Mouse (Mus musculus) embryonic facial prominence, embryonic 15.5 days (tissue): Measurements from ENCODE around the gene Pip4k2b. TPM values are rescaled to one million over a fixed set of nuclear protein-coding genes. Genes with fewer than 3 reads are reported as not detected.
"Not testable (repeated sequence)": the region's sequence is repeated elsewhere in the genome, so short reads cannot be mapped to it uniquely, and the experiment has no call there.

Source experiments
- ATAC-seq: fragments of 200-750 bp; cut with Nextera tagmentation; 2 replicates; pipeline ENCODE4 v1.8.0; 2017; ENCODE audit warnings: low read depth, moderate TSS enrichment; ENCODE audit not compliant: insufficient number of reproducible peaks, low FRiP score, low TSS enrichment
- H3K27ac ChIP-seq: fragments of 300-500 bp; sonication (generic); replicated peaks from 2 replicates; pipeline ENCODE4 v1.5.1; 2015; ENCODE audit warnings: mild to moderate bottlenecking, inconsistent platforms
- H3K27me3 ChIP-seq: fragments of 300-500 bp; sonication (generic); 2 replicates; pipeline ENCODE4 v1.6.1; 2015; ENCODE audit warnings: inconsistent platforms
- H3K36me3 ChIP-seq: fragments of 300-500 bp; sonication (generic); 2 replicates; pipeline ENCODE4 v1.6.1; 2015; ENCODE audit warnings: mild to moderate bottlenecking, inconsistent platforms
- H3K4me1 ChIP-seq: fragments of 300-500 bp; sonication (generic); 2 replicates; pipeline ENCODE4 v1.6.1; 2015; ENCODE audit warnings: inconsistent platforms
- H3K4me2 ChIP-seq: fragments of 300-500 bp; sonication (generic); replicated peaks from 2 replicates; pipeline ENCODE4 v1.6.1; 2015; ENCODE audit warnings: mild to moderate bottlenecking, inconsistent platforms
- H3K4me3 ChIP-seq: fragments of 300-500 bp; sonication (generic); replicated peaks from 2 replicates; pipeline ENCODE4 v1.5.1; 2015; ENCODE audit warnings: mild to moderate bottlenecking, inconsistent platforms
- H3K9ac ChIP-seq: fragments of 300-500 bp; sonication (generic); 2 replicates; pipeline ENCODE4 v1.6.1; 2015; ENCODE audit warnings: inconsistent platforms
- H3K9me3 ChIP-seq: fragments of 300-500 bp; sonication (generic); replicated peaks from 2 replicates; pipeline ENCODE4 v1.6.1; 2016; ENCODE audit warnings: inconsistent platforms
- WGBS: fragments of 180-500 bp; shearing (Covaris S2); methylation state at CpG from one replicate; pipeline ENCODE4 v1.1.7; 2015; 5-methylcytosine and 5-hydroxymethylcytosine counted together
- polyA plus RNA-seq: library from polyadenylated mRNA; unstranded; fragments of >200 nt; fragmentation: Nextera tagmentation; extraction: Ambion mirVana; gene quantifications from 2 replicates; pipeline ENCODE4 v1.2.1, GENCODE M21; 2015

Gene Pip4k2b
- 1.7 and 2.0 TPM in 2 replicates for polyA plus RNA-seq

DNA sequence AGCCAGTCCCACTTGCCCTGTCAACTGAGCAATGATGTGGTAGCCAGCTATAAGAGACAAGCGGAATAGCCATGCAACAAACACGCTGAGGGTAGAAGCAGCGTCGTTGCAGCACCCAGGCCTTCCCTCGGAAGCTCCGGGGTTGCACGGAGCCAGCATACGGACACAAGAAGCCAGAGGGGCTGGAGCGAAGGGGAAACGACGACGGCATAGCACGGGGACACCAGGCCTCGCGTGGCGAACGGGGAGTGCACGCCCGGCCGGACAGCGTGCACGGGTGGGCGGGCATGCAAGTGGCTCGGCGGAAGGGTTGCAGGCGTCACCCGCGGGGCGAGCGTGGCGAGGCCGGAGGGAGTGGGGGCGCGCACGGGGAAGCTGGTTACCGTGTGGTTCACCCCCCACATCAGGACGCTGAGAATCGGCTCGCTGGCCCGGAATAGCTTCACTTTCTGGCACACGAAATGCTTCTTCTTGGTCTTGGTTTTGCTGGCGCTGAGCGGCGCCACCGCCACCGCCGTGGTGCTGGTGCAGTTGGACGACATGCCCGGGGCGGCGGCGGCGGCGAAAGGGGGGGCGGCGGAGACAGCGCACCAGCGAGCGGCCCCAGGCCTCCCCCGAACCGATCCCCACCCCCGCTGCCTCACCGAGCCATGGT is at the start of gene Pip4k2b:
TSS of gene Pip4k2b (minus strand) at position 642 of the 655 bp plus-strand sequence.
- peak within 1 kb of the TSS; percentile 61 for H3K4me2 ChIP-seq
- H3K4me3 ChIP-seq = peak within 1 kb of the TSS; percentile 73
- peaks cover 34% of the 10 kb centered on the region for H3K4me1 ChIP-seq
- peak within 1 kb of the TSS; percentile 81 for H3K9ac ChIP-seq
- peak; percentile 31 for ATAC-seq
- H3K27me3 ChIP-seq = no peaks in the 10 kb centered on the region
- peaks cover 32% of the 10 kb centered on the region for H3K36me3 ChIP-seq
- whole genome bisulfite sequencing = under 1% methylated on average over 57 of the region's 63 CpGs
- no peaks in the 10 kb centered on the region for H3K9me3 ChIP-seq
- peak within 1 kb of the TSS; percentile 97 for H3K27ac ChIP-seq

DNA sequence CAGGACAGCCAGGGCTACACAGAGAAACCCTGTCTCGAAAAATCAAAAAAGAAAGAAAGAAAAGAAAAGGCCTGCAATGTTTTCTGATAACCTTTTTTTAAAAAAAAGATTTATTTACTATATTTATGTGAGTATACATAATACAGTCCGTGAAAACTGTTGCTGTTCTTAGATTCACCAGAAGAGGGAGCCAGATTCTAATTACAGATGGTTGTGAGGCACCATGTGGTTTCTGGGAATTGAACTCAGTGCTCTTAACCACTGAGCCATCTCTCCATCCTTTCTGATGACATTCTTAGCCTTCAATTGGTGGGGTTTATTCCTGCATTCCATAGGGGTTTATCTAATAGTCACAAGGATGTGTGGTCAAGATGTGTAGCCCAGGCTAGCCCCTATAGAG is 48.7 kb upstream of the Pip4k2b start:
- Histone ChIP-seq H3K9ac (no peak overlapping the region), H3K9me3 (no peaks in the 10 kb centered on the region), H3K27ac (no peak overlapping the region), H3K4me3 (no peak overlapping the region), H3K27me3 (no peaks in the 10 kb centered on the region), H3K4me2 (no peak overlapping the region), H3K4me1 (peaks cover 6% of the 10 kb centered on the region), H3K36me3 (no peaks in the 10 kb centered on the region)
- WGBS = 3% methylated on average over 2 of the region's 2 CpGs
- ATAC-seq = no peak

DNA sequence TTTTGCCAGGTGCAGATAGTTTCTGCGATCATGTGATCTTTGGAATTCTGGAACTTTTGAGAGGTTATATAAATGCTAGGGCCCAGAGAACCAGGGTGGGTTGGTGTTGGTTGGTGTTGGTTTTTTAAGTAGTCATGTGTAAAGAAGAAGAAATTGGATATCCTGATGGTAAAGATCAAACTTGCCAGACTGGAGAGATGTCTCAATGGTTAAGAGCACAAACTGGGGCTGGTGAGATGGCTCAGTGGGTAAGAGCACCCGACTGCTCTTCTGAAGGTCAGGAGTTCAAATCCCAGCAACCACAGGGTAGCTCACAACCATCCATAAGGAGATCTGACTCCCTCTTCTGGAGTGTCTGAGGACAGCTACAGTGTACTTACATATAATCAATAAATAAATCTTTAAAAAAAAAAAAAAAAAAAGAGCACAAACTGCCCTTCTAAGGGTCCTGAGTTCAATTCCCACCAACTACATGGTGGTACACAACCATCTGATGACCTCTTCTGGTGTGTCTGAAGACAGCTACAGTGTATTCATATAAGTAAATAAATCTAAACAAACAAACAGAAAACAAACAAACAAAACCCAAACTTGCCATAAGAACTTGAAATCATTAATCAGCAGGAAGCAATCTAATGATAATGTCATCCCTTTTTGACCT is 46.4 kb upstream of the Pip4k2b start:
- not testable (repeated sequence) for H3K9ac ChIP-seq, H3K4me2 ChIP-seq, H3K36me3 ChIP-seq, H3K4me1 ChIP-seq, ATAC-seq, H3K27me3 ChIP-seq, H3K27ac ChIP-seq, H3K9me3 ChIP-seq, H3K4me3 ChIP-seq
- 65% methylated on average over 2 of the region's 2 CpGs for WGBS

DNA sequence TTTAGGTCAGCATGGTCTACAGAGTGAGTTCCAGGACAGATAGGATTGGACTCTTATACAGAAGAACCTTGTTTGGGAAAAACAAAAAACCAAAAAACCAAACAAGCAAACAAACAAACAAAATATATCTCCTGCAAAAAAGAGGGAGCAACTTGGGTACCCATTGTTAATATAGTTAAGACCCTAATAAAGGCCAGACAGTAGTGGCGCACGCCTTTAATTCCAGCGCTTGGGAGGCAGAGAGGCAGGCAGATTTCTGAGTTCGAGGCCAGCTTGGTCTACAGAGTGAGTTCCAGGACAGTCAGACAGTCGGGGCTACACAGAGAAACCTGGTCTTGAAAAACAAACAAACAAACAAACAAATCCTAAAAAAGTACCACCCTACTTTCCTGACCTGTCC is 45.2 kb upstream of the Pip4k2b start:
- no peak overlapping the region for H3K4me3 ChIP-seq
- no peaks in the 10 kb centered on the region for H3K27me3 ChIP-seq
- no peaks in the 10 kb centered on the region for H3K4me1 ChIP-seq
- no peak overlapping the region for H3K9ac ChIP-seq
- no peak overlapping the region for H3K4me2 ChIP-seq
- no peak overlapping the region for H3K27ac ChIP-seq
- no peaks in the 10 kb centered on the region for H3K36me3 ChIP-seq
- ATAC-seq = no peak
- WGBS = 85% methylated on average over 5 of the region's 5 CpGs
- H3K9me3 ChIP-seq = no peaks in the 10 kb centered on the region

DNA sequence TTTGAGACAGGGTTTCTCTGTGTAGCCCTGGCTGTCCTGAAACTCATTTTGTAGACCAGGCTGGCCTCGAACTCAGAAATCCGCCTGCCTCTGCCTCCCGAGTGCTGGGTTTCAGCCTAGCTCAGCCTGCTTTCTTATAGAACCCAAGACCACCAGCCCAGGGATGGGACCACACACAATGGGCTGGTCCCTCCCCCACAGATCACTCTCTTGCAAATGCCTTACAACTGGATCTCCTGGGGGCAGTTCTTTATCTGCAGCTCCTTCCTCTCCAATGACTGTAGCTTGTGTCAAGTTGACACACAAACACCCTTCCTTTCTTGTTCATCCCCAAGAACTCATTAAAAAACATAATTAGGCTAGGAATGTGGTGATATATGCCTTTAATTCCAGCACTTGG is 43.5 kb upstream of the Pip4k2b start:
- no peak overlapping the region for H3K4me2 ChIP-seq
- no peak overlapping the region for H3K9ac ChIP-seq
- 83% methylated on average over 3 of the region's 3 CpGs for WGBS
- peaks cover 3% of the 10 kb centered on the region; the same call in 1 of the 2 replicates for H3K4me1 ChIP-seq
- H3K27ac ChIP-seq = no peak overlapping the region
- H3K9me3 ChIP-seq = no peaks in the 10 kb centered on the region
- no peaks in the 10 kb centered on the region for H3K27me3 ChIP-seq
- no peaks in the 10 kb centered on the region for H3K36me3 ChIP-seq
- no peak for ATAC-seq
- H3K4me3 ChIP-seq = no peak overlapping the region

DNA sequence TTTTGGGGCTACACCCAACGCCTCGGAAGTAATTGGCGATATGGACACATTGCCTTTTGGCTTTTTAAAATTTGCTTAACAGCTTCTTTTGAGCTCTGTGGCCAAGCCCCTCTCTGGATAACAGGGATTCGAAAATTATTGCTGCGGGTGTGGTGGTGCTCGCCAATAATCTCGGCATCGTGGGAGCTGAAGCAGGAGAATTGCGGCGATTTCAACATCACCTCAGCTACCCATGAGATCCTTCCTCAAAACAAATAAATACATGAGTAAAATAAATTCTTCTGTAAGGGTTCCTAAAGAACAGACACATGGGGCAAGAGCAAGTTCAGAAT is 38.0 kb upstream of the Pip4k2b start:
- peak; percentile 56 for ATAC-seq
- H3K4me2 ChIP-seq = peak overlapping the region; percentile 58
- no peaks in the 10 kb centered on the region for H3K27me3 ChIP-seq
- peaks cover 31% of the 10 kb centered on the region for H3K36me3 ChIP-seq
- H3K4me3 ChIP-seq = peak overlapping the region; percentile 96
- H3K9ac ChIP-seq = peak overlapping the region; percentile 69
- H3K9me3 ChIP-seq = no peaks in the 10 kb centered on the region
- 0% methylated on average over 10 of the region's 10 CpGs for WGBS
- peak overlapping the region; percentile 96 for H3K27ac ChIP-seq
- H3K4me1 ChIP-seq = peaks cover 22% of the 10 kb centered on the region

DNA sequence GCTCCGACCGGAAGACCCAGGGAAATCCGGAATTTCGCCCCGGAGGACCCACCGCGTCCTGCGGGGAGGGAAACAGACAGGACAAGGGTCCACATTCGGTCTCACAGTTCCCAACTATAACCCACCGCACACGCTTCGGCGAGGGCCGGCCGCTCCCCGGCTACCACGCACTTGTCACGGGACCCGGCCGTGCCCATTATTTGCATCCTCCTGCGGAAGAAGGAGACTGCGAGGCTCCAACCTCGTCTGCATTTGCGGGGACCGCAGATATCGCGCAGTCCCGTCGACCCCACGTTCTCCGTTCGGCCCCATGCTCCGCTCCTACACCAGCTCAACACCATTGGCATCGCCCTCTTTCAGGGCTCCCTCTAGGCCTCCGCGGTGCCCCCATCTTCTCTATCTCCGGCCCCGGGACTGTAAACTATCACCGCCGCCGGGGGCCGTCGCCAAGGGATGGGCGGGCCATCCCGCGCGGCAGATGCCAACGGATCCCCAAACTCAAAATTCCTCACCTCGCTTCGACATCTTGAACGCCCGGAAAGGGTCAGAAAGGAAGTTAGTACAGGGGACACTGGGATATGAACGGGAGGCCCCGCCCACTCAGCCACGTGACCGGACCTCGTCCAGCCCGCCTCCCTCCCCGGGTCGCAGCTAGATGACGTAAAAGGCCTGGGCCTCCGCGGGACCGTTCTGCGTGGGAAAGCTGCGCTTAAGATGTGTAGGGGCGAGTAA is 37.5 kb upstream of the Pip4k2b start, which contains the start of gene Rpl23:
TSS of gene Rpl23 (minus strand) at position 606 of the 732 bp plus-strand sequence.
- peaks cover 22% of the 10 kb centered on the region for H3K4me1 ChIP-seq
- peak within 1 kb of the TSS; percentile 100 for H3K9ac ChIP-seq
- H3K27ac ChIP-seq = peak within 1 kb of the TSS; percentile 96
- peak within 1 kb of the TSS; percentile 96 for H3K4me3 ChIP-seq
- H3K9me3 ChIP-seq = no peaks in the 10 kb centered on the region
- H3K36me3 ChIP-seq = peaks cover 36% of the 10 kb centered on the region
- peak within 1 kb of the TSS; percentile 61 for H3K4me2 ChIP-seq
- ATAC-seq = peak; percentile 95
- under 1% methylated on average over 67 of the region's 67 CpGs for WGBS
- no peaks in the 10 kb centered on the region for H3K27me3 ChIP-seq

DNA sequence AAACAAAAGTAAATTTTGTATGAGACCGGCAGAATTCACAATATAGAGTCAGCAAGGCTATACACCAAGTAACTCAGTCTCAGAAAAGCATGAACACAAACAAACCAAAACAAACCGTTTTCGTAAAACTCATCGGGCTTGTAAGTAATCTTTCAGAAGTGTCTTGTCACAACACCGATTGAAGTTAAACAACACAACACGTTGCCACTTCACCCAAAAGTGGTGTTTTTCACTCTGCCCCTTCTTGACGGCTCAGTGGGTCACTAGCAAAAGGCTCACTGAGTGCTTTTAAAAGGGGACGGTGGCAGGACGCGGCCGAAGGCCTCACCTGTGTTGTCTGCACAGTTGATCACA is 37.0 kb upstream of the Pip4k2b start:
- Histone ChIP-seq H3K36me3 (peaks cover 41% of the 10 kb centered on the region), H3K27me3 (no peaks in the 10 kb centered on the region), H3K27ac (peak overlapping the region; percentile 96), H3K4me1 (peaks cover 22% of the 10 kb centered on the region), H3K4me3 (peak overlapping the region; percentile 96), H3K4me2 (peak overlapping the region; percentile 61), H3K9me3 (no peaks in the 10 kb centered on the region), H3K9ac (peak overlapping the region; percentile 100)
- ATAC-seq = no peak
- 2% methylated on average over 11 of the region's 11 CpGs for WGBS

DNA sequence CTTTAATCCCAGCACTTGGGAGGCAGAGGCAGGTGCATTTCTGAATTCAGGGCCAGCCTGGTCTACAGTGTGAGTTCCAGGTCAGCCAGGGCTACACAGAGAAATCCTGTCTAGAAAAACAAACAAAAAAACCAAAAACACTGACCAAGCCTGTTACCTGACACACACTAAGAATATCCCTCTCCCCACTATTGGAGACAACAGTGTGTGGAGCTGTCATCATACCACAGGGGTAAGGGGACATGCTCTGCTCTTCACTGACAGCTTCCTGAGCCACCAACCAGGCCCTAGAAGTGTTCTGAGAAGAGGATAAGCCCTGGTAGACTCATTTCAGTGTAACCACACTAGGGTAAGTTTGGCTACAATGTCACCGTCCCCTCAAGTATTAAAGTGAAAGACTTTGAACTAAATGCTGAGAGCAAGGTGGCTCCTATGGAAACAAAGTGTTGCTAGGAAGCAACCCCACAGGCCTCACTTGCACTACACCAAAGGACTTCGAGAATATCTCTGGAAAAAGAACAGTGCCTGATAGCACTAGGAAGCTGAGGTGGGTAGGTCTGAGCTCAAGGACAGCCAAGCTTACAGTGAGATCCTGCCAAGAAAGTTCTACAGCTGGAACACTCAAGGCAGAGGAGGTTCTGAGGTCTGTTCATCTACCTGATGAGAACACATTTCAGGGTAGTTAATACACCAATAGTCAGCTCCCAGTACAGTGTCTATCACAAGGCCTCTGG is 35.6 kb upstream of the Pip4k2b start:
- H3K4me2 ChIP-seq = peak overlapping the region; percentile 61
- 84% methylated on average over 2 of the region's 2 CpGs for WGBS
- peaks cover 22% of the 10 kb centered on the region for H3K4me1 ChIP-seq
- peaks cover 53% of the 10 kb centered on the region for H3K36me3 ChIP-seq
- H3K4me3 ChIP-seq = peak overlapping the region; percentile 96
- no peak for ATAC-seq
- no peak overlapping the region for H3K27ac ChIP-seq
- H3K9me3 ChIP-seq = no peaks in the 10 kb centered on the region
- peak overlapping the region; percentile 100 for H3K9ac ChIP-seq
- no peaks in the 10 kb centered on the region for H3K27me3 ChIP-seq

DNA sequence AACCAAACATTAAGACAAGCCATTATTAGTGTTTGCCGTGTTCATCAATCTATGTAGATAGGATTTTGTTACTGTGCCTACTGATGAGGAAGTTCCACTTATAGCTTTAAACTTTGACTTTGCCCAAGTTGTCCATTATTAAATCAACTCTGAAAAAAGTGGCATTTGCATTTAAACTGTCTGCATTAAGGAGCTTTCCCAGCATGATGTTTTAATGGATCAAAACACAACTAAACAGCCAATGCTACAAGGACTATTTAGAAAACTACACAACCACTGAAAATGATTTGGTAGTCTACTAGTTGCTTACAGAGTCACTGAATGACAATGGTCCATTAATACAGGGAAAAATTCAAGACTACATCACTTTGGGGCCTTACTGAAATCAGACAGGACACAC is 34.4 kb upstream of the Pip4k2b start:
- no peaks in the 10 kb centered on the region for H3K9me3 ChIP-seq
- H3K27me3 ChIP-seq = no peaks in the 10 kb centered on the region
- no peak overlapping the region for H3K4me2 ChIP-seq
- 90% methylated on average over 1 of the region's 1 CpGs for WGBS
- no peak overlapping the region for H3K4me3 ChIP-seq
- no peak for ATAC-seq
- H3K9ac ChIP-seq = no peak overlapping the region
- no peak overlapping the region for H3K27ac ChIP-seq
- H3K36me3 ChIP-seq = peaks cover 56% of the 10 kb centered on the region
- peaks cover 22% of the 10 kb centered on the region for H3K4me1 ChIP-seq

DNA sequence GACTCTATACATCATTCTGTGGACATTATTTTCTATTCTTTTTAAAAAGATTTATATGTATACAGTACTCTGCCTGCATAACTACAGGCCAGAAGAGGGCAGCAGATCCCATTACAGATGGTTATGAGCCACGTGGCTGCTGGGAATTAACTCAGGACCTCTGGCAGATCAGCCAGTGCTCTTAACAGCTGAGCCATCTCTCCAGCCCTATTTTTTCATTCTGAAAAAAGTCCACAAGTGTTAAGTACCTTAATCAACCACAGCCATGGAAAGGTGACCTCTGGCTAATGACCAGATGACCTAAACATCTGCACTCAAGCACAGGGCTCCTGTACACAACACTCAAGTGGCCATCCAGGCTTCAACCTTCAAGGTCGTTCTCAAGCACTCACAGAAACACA is 32.6 kb upstream of the Pip4k2b start:
- H3K9ac ChIP-seq = no peak overlapping the region
- H3K4me3 ChIP-seq = no peak overlapping the region
- 0 out of 2 replicates have a peak, but pooled peaks have one; percentile 36 for ATAC-seq
- H3K4me2 ChIP-seq = no peak overlapping the region
- H3K36me3 ChIP-seq = peaks cover 56% of the 10 kb centered on the region
- H3K4me1 ChIP-seq = peaks cover 16% of the 10 kb centered on the region
- no peak overlapping the region for H3K27ac ChIP-seq
- WGBS = 42% methylated on average over 2 of the region's 2 CpGs
- no peaks in the 10 kb centered on the region for H3K27me3 ChIP-seq
- H3K9me3 ChIP-seq = no peaks in the 10 kb centered on the region
